Mouse (Mus musculus) heart, adult 2 months (tissue): ENCODE data around the gene Zfyve16.

Source experiments
- CTCF ChIP-seq: fragments of 200-600 bp; IDR thresholded peaks from 2 replicates; pipeline ENCODE4 v1.8.1; 2022; ENCODE audit warnings: antibody characterized with exemption, mild to moderate bottlenecking, moderate library complexity
- EP300 ChIP-seq: fragments of 200-500 bp; IDR thresholded peaks from 2 replicates; pipeline ENCODE4 v1.6.1; 2011; ENCODE audit warnings: low read depth, low read length, control low read depth; ENCODE audit not compliant: insufficient read depth
- POLR2A ChIP-seq: fragments of 200-500 bp; IDR thresholded peaks from 2 replicates; pipeline ENCODE4 v1.6.1; 2011; ENCODE audit warnings: mild to moderate bottlenecking, low read depth, low read length, control low read depth; ENCODE audit not compliant: insufficient read depth

DNA sequence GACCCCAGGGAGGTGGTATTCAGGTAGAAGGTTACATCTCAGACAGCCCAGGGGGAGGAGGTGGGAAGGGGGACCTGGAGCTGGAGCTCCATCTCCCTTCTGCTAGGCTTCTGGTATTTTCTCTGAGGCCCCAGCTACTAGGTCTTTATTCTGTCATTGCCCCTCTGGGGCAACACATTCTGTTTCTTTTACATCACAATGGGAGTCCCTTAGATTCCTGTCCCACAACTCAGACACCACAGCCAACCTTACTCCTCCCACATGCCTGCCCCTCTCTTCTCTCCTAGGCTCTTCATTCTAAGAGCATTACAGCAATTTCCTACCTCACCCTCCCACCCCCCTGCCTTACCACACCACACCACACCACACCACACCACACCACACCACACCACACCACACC lies 45.4 kb upstream of the Zfyve16 start, which contains the start of gene Spz1:
- TF ChIP-seq CTCF: no peak
- no peak for TF ChIP-seq POLR2A
- TF ChIP-seq EP300: no peak
